Mouse (Mus musculus) kidney, embryonic 14.5 days (tissue): ENCODE measurements around the gene Uchl3. TPM values are rescaled to one million over a fixed set of nuclear protein-coding genes. Genes with fewer than 3 reads are reported as not detected.
A peak's percentile ranks its signal among the peaks of the same experiment; 100 is the strongest.

Experiments used
- ATAC-seq: fragments of 200-750 bp; cut with Nextera tagmentation; 2 replicates; pipeline ENCODE4 v1.8.0; 2017; ENCODE audit warnings: moderate number of reproducible peaks, mild to moderate bottlenecking, moderate TSS enrichment, moderate library complexity; ENCODE audit not compliant: low FRiP score, low TSS enrichment
- H3K27ac ChIP-seq: fragments of 300-500 bp; sonication (generic); 2 replicates; pipeline ENCODE4 v1.5.1; 2014; ENCODE audit warnings: low read depth, mild to moderate bottlenecking, low read length, moderate library complexity, mixed read lengths
- H3K27me3 ChIP-seq: fragments of 300-500 bp; sonication (generic); 2 replicates; pipeline ENCODE4 v1.6.1; 2014; ENCODE audit warnings: mild to moderate bottlenecking, low read length; ENCODE audit not compliant: control insufficient read depth, insufficient read depth
- H3K36me3 ChIP-seq: fragments of 300-500 bp; sonication (generic); 2 replicates; pipeline ENCODE4 v1.6.1; 2014; ENCODE audit warnings: low read length, mixed read lengths; ENCODE audit not compliant: control insufficient read depth, insufficient read depth
- H3K4me1 ChIP-seq: fragments of 300-500 bp; sonication (generic); 2 replicates; pipeline ENCODE4 v1.6.1; 2014; ENCODE audit warnings: low read length, mixed read lengths; ENCODE audit not compliant: control insufficient read depth, insufficient read depth
- H3K4me2 ChIP-seq: fragments of 300-500 bp; sonication (generic); replicated peaks from 2 replicates; pipeline ENCODE4 v1.6.1; 2014; ENCODE audit warnings: low read depth, mild to moderate bottlenecking, low read length
- H3K4me3 ChIP-seq: fragments of 300-500 bp; sonication (generic); 2 replicates; pipeline ENCODE4 v1.5.1; 2014; ENCODE audit warnings: mild to moderate bottlenecking, low read length
- H3K9ac ChIP-seq: fragments of 300-500 bp; sonication (generic); 2 replicates; pipeline ENCODE4 v1.6.1; 2014; ENCODE audit warnings: low read depth, mild to moderate bottlenecking, low read length, moderate library complexity
- H3K9me3 ChIP-seq: fragments of 300-500 bp; sonication (generic); 2 replicates; pipeline ENCODE4 v1.6.1; 2016; ENCODE audit warnings: low read length; ENCODE audit not compliant: control insufficient read depth
- WGBS: fragments of 180-500 bp; shearing (Covaris S2); extraction: QIAGEN DNeasy Blood & Tissue Kit; methylation state at CpG from one replicate; pipeline ENCODE4 v1.1.7; 2014; 5-methylcytosine and 5-hydroxymethylcytosine counted together
- polyA plus RNA-seq: library from polyadenylated mRNA; unstranded; fragments of >200 nt; fragmentation: Nextera tagmentation; extraction: Ambion mirVana; gene quantifications from 2 replicates; pipeline ENCODE4 v1.2.1, GENCODE M21; 2014

Uchl3 gene
- polyA plus RNA-seq, result 173 and 219 TPM in 2 replicates

DNA sequence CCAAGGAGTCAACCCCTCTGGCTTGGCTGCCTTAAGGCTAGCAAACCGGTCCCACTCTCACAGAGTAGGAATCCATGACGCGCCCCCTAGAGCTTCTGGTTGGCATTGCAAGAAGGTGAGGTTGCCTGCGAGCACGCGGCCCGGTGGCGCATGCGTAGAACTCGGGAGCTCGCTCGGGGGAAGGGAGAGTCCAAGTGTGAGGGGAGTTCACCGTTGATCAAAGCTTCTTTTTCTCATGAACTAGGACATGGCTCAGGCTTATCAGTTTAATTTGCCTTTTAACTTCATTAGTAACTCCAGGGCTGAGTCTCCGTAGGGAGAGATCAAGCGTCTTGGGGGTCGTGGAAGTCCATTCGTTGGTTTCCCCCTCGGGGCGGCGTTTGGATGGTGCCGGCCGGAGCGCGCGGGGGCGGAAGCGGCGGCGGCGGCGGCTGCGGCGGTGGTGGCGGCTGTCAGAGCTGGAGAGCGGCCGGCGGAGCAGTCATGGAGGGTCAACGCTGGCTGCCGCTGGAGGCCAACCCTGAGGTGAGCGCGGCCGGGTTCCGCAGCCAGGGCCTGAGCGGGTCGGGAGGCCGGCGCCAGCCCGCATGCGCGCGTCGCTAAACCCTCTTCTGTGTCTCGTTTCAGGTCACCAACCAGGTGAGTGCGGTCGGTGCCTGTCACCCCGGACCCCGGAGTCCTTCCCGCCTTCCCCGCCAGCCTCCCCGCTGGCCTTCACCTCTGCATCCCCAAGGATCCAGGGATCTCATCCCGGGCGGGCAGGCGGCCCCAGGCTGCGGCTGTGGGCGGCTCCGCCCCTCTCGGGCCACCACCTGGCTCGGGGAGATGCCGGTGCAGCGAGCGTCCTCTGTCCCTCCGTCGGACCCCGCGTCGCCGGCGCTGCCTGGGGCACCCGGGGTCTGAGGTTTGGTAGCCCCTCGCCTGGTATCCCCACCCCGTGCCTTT lies at the start of gene Uchl3:
Gene Uchl3, plus strand, starts transcription at position 387 of the 945 bp plus-strand sequence.
- Histone ChIP-seq H3K27me3 (no peaks in the 10 kb centered on the region), H3K4me3 (peak within 1 kb of the TSS; percentile 90), H3K27ac (0 out of 2 replicates have a peak within 1 kb of the TSS, but pooled peaks have one; percentile 25), H3K4me1 (no peaks in the 10 kb centered on the region), H3K9ac (peak within 1 kb of the TSS; percentile 80), H3K4me2 (peak within 1 kb of the TSS; percentile 86), H3K9me3 (no peaks in the 10 kb centered on the region), H3K36me3 (no peaks in the 10 kb centered on the region)
- under 1% methylated on average over 81 of the region's 81 CpGs for WGBS
- peak; percentile 90 for ATAC-seq

DNA sequence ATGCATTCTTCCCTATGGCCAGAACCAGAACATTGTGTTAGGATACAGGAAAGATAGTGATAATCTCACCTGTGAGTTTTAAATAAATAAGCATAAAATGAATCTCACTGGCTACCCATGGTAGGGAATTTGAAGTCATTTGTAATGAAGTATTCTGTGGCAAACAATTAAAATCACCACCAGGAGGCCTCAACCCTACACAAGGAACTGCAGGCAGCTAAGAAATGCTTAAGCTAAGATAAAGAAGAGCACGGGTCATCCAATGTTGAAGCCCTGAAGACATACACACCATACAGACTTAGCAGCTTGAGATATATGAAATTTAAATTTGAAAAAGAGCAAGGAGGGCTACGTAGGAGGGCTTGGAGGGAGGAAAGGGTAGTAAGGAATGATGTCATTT lies 47.9 kb upstream of the Uchl3 start:
- H3K27ac ChIP-seq, result no peak overlapping the region
- no peaks in the 10 kb centered on the region for H3K9me3 ChIP-seq
- H3K36me3 ChIP-seq, result no peaks in the 10 kb centered on the region
- H3K4me1 ChIP-seq, result peaks cover 10% of the 10 kb centered on the region; the same call in 1 of the 2 replicates
- no peak overlapping the region for H3K4me2 ChIP-seq
- H3K4me3 ChIP-seq, result no peak overlapping the region
- WGBS, result 68% methylated on average over 2 of the region's 2 CpGs
- no peaks in the 10 kb centered on the region for H3K27me3 ChIP-seq
- ATAC-seq, result no peak
- no peak overlapping the region for H3K9ac ChIP-seq

GRCm38 (mm10) chr14:101607631-101608518 lies 45.9 kb upstream of the Uchl3 start:
- Histone ChIP-seq H3K9ac (peak overlapping the region; percentile 82), H3K9me3 (no peaks in the 10 kb centered on the region), H3K4me1 (peaks cover 10% of the 10 kb centered on the region; the same call in 1 of the 2 replicates), H3K36me3 (no peaks in the 10 kb centered on the region), H3K4me3 (peak overlapping the region; percentile 78), H3K27ac (peak overlapping the region; percentile 78), H3K27me3 (no peaks in the 10 kb centered on the region), H3K4me2 (peak overlapping the region; percentile 99)
- WGBS, result under 1% methylated on average over 58 of the region's 62 CpGs
- ATAC-seq, result peak; percentile 53

DNA sequence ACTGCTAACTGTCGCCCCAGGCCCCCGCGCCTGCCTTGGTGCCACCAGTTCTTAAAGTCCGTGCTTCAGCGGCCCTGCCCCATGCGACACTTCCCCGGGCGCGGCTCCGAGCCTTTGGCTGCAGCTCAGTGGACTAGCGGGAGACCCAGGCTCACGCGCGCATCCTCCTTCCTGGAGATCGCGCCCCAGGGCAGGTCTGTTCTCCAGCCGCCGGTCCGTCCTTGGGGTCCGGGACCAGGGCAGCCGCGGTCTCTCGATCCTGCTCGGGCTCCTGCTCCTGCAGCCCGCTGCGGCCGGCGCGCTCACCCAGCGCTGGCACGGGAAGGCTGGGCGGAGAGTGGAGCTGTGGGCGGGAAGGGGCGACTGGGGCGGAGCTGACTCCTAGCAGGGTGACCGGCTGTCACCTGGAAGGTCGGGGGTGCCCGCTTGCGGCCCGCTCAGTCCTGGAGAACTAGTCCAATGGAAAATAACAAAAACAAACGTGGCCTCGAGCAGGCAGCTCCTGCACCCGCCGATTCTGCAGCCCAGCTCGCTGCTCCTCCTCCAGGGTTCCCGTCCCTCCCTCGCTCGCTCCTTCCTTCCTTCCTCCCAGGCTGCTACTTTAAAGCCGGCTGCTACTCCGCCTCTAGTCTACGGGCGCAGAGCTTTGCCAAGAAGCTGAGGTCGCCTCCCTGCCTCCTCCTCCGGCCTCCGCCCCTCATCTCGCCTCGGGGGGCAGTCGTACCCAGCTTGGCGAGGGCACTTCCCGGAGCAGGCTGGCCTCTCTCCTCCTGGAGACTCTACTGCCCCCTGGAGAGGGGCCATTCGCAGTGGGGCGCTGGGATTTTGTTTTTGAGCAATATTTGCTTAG lies 45.0 kb upstream of the Uchl3 start, which contains the start of gene Tbc1d4:
Gene Tbc1d4, minus strand, starts transcription at position 673 of the 850 bp plus-strand sequence.
- H3K4me2 ChIP-seq, result peak within 1 kb of the TSS; percentile 99
- peak within 1 kb of the TSS; percentile 78 for H3K27ac ChIP-seq
- peak within 1 kb of the TSS; percentile 78 for H3K4me3 ChIP-seq
- H3K9ac ChIP-seq, result peak within 1 kb of the TSS; percentile 82
- H3K4me1 ChIP-seq, result 0 out of 2 replicates have a peak, but pooled peaks cover 7% of the 10 kb centered on the region
- WGBS, result under 1% methylated on average over 61 of the region's 62 CpGs
- H3K27me3 ChIP-seq, result no peaks in the 10 kb centered on the region
- H3K9me3 ChIP-seq, result no peaks in the 10 kb centered on the region
- no peaks in the 10 kb centered on the region for H3K36me3 ChIP-seq
- ATAC-seq, result peak; percentile 92

GRCm38 (mm10) chr14:101610701-101611100 lies 43.1 kb upstream of the Uchl3 start:
- H3K4me1 ChIP-seq, result 0 out of 2 replicates have a peak, but pooled peaks cover 7% of the 10 kb centered on the region
- WGBS, result 75% methylated on average over 10 of the region's 10 CpGs
- H3K36me3 ChIP-seq, result no peaks in the 10 kb centered on the region
- no peaks in the 10 kb centered on the region for H3K9me3 ChIP-seq
- H3K27me3 ChIP-seq, result no peaks in the 10 kb centered on the region
- ATAC-seq, result no peak
- H3K4me2 ChIP-seq, result no peak overlapping the region
- no peak overlapping the region for H3K27ac ChIP-seq
- H3K9ac ChIP-seq, result no peak overlapping the region
- H3K4me3 ChIP-seq, result no peak overlapping the region

GRCm38 (mm10) chr14:101613206-101613605 lies 40.6 kb upstream of the Uchl3 start:
- ATAC-seq, result no peak
- no peaks in the 10 kb centered on the region for H3K4me1 ChIP-seq
- H3K4me2 ChIP-seq, result no peak overlapping the region
- H3K9ac ChIP-seq, result no peak overlapping the region
- no peaks in the 10 kb centered on the region for H3K27me3 ChIP-seq
- H3K9me3 ChIP-seq, result no peaks in the 10 kb centered on the region
- WGBS, result 79% methylated on average over 1 of the region's 1 CpGs
- H3K36me3 ChIP-seq, result no peaks in the 10 kb centered on the region
- no peak overlapping the region for H3K4me3 ChIP-seq
- no peak overlapping the region for H3K27ac ChIP-seq

DNA sequence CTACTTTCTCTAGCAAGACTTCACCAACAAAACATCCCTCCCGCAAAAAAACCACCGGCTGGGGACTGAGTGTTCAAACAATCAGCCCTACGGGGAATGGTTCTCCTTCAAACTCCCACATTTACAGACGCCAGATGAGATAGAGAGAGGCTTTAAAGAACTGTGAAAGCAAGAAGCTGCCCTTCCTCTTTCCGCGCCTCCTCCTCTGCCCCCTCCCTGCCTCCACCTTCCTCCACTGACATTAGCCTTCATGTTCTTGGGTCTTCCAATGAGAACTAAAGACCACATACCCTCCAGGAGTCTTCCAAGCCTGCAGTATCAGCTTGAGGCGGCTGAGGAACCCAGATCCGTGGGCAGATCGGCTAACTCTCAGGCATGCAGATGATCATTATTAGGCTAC lies 37.6 kb upstream of the Uchl3 start:
- Histone ChIP-seq H3K4me3 (no peak overlapping the region), H3K4me2 (no peak overlapping the region), H3K27me3 (no peaks in the 10 kb centered on the region), H3K9me3 (no peaks in the 10 kb centered on the region), H3K4me1 (no peaks in the 10 kb centered on the region), H3K36me3 (no peaks in the 10 kb centered on the region), H3K27ac (no peak overlapping the region), H3K9ac (no peak overlapping the region)
- no peak for ATAC-seq
- WGBS, result 76% methylated on average over 9 of the region's 9 CpGs

DNA sequence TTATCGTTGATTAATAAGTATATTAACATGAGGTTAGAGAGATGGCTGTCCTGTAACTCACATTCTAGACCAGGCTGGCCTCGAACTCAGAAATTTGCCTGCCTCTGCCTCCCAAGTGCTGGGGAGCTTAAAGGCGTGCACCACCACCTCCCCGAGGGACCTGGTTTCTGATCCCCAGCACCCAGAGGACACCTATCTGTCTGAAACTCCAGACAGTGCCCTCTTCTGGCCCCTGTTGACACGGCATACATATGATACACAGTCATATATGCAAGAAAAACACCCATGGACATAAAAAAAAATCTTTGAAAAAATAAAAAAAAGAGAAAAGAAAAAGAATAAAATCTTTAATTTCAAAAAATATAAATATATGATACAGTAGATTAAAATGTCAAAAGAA lies 36.1 kb upstream of the Uchl3 start:
- no peak for ATAC-seq
- Histone ChIP-seq H3K4me3 (no peak overlapping the region), H3K36me3 (no peaks in the 10 kb centered on the region), H3K27ac (no peak overlapping the region), H3K4me1 (no peaks in the 10 kb centered on the region), H3K9me3 (no peaks in the 10 kb centered on the region), H3K27me3 (no peaks in the 10 kb centered on the region), H3K4me2 (no peak overlapping the region), H3K9ac (no peak overlapping the region)
- 91% methylated on average over 5 of the region's 5 CpGs for WGBS
